Mouse (Mus musculus): Measurements from ENCODE around the gene Vmn2r28. TPM values are rescaled to one million over a fixed set of nuclear protein-coding genes. Genes with fewer than 3 reads are reported as not detected.
"Not testable (repeated sequence)": the region's sequence is repeated elsewhere in the genome, so short reads cannot be mapped to it uniquely, and the experiment has no call there.

Gene Vmn2r28
- not detected in 2 replicates for polyA plus RNA-seq (2016; fragmentation: Nextera tagmentation; extraction: Ambion mirVana)

DNA sequence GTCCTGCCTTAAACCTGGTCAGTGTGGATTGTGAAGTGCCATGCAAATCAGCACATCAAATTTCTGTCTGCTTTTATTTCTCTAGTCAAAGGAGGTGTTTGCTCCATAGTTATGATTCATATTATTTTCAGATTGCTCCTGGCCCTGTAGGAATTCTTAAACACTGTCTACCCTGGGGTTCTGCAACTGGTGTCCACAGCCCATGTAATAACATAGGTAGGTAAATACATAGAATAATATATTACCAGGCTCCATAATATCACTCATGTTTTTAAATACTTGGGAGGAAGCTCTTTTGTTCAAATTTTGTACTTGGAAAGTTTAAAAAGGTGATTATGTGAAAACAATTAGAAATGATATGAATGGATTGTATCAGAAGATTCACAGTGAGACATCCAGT is at the start of gene Vmn2r28:
Gene Vmn2r28 (minus strand): TSS at position 101 of the 400 bp plus-strand sequence.
- not testable (repeated sequence) for H3K4me2 ChIP-seq; H3K4me3 ChIP-seq (replicated peaks); H3K27me3 ChIP-seq; H3K36me3 ChIP-seq (replicated peaks); H3K9me3 ChIP-seq; H3K9ac ChIP-seq; ATAC-seq (ENCODE audit: low FRiP score); H3K27ac ChIP-seq; H3K4me1 ChIP-seq

DNA sequence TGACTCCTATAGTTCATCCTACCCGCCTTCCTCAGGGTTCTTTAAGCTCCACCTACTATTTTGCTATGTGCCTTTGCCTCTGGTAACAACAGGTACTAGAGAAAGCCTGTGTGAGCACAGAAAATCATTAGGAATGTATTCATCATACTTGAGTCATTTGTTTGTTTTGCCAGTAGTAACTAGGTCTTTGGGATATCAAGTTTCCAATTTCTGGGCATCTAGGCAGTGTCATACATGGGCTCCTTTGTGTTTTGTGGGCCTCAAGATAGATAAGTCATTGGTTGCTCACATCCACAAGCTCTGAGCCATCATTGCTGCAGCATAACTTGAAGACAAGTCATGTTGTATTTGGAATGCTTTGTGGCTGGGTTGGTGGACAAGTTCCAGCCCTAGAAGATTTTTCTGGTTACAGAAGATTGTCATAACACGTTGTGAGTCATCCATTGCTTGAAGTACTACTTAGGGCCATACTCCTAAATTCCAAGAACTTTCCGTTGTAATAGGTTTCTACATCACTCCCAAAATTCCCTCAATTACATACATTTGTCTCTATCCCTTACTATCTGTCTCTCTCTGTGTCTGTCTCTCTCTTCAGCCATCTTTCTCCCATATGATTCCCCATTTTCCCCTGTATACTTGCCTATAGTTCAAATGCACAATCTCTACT is 47.1 kb upstream of the Vmn2r28 start:
- WGBS = 62% methylated on average over 3 of the region's 3 CpGs
- not testable (repeated sequence) for ATAC-seq (ENCODE audit: low FRiP score); H3K36me3 ChIP-seq (replicated peaks); H3K4me2 ChIP-seq; H3K4me1 ChIP-seq; H3K27ac ChIP-seq; H3K27me3 ChIP-seq; H3K9ac ChIP-seq; H3K4me3 ChIP-seq (replicated peaks)
- H3K9me3 ChIP-seq = peaks cover 20% of the 10 kb centered on the region

DNA sequence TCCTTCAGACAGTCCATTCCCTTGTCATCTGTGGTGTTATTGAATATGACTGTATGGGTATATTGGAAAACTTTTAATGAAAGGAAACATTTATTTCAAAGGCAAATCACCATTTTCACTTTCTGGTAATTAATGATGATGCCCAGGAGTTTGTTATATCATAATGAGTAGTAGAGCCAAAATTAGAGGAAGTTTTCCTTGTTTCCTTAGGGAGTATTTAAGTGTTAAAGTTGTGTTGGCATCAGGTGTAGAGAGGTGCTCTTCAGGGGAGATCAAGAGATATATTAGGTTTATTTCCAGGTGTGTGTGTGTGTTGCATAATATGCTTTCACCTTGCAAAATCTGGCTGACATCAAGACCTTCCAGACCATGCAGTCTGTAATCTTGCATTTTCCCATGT is 37.1 kb downstream of the Vmn2r28 start, which contains the start of gene Vmn1r59:
Gene Vmn1r59 (minus strand): TSS at position 101 of the 400 bp plus-strand sequence.
- no peaks in the 10 kb centered on the region for H3K27me3 ChIP-seq
- H3K9me3 ChIP-seq = peaks cover 42% of the 10 kb centered on the region
- no peak within 1 kb of the TSS for H3K4me3 ChIP-seq (replicated peaks)
- no peak for ATAC-seq (ENCODE audit: low FRiP score)
- no peak within 1 kb of the TSS for H3K4me2 ChIP-seq
- no peak within 1 kb of the TSS for H3K27ac ChIP-seq
- H3K4me1 ChIP-seq = no peaks in the 10 kb centered on the region
- H3K36me3 ChIP-seq (replicated peaks) = no peaks in the 10 kb centered on the region
- no peak within 1 kb of the TSS for H3K9ac ChIP-seq

DNA sequence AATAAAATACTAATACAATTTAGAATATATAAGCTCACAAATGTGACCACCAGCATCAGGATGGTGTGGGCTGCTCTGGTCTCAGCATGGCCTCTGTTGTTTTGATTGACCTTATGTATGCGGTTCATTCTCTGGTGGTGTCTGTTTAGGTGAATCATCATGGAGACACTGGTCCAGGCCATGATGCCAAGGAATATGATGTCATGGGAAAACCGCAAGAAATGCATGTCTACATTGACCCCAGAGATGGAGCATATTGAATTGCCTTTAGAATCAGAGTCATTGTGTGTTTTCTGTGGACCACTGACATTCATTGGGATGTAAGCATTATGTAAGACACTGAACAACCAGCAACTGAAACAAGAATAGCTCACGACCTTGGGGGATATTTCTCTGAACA is 39.7 kb downstream of the Vmn2r28 start:
- peaks cover 41% of the 10 kb centered on the region for H3K9me3 ChIP-seq

DNA sequence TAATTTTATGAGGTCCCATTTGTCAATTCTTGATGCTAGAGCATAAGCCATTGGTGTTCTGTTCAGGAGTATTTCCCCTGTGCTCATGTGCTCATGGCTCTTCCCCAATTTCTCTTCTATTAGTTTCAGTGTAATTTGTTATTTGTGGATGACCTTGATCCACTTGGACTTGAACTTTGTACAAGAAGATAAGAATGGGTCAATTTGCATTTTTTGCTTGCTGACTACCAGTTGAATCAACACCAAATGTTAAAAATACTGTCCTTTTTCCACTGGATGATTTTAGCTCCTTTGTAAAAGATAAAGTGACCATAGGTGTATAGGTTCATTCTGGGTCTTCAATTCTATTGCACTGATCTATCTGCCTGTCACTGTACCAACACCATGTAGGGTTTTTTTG is 45.1 kb downstream of the Vmn2r28 start:
- H3K4me1 ChIP-seq = no peaks in the 10 kb centered on the region
- no peak overlapping the region for H3K4me3 ChIP-seq (replicated peaks)
- no peak overlapping the region for H3K9ac ChIP-seq
- peaks cover 17% of the 10 kb centered on the region for H3K9me3 ChIP-seq
- H3K4me2 ChIP-seq = no peak overlapping the region
- no peaks in the 10 kb centered on the region for H3K36me3 ChIP-seq (replicated peaks)
- H3K27me3 ChIP-seq = no peaks in the 10 kb centered on the region
- no peak overlapping the region for H3K27ac ChIP-seq
- ATAC-seq (ENCODE audit: low FRiP score) = no peak

More for the DNA sequence above, 39.7 kb downstream of the Vmn2r28 start:
- not testable (repeated sequence) for H3K27me3 ChIP-seq; H3K4me2 ChIP-seq; H3K27ac ChIP-seq; ATAC-seq (ENCODE audit: low FRiP score); H3K36me3 ChIP-seq (replicated peaks); H3K4me3 ChIP-seq (replicated peaks); H3K4me1 ChIP-seq; H3K9ac ChIP-seq
- WGBS = 76% methylated on average over 3 of the region's 3 CpGs

Other genes with a start within 250 kb of the Vmn2r28 start
- not detected in 2 replicates for gene Gm5065, start 143.4 kb downstream of the Vmn2r28 start, polyA plus RNA-seq (2016; fragmentation: Nextera tagmentation; extraction: Ambion mirVana)
- gene Nlrp2, start 142.9 kb downstream of the Vmn2r28 start, polyA plus RNA-seq (2016; fragmentation: Nextera tagmentation; extraction: Ambion mirVana) = not detected in 2 replicates
- not detected in 2 replicates for gene Vmn1r58, start 80.6 kb downstream of the Vmn2r28 start, polyA plus RNA-seq (2016; fragmentation: Nextera tagmentation; extraction: Ambion mirVana)
- gene Vmn1r59, start 37.2 kb downstream of the Vmn2r28 start, polyA plus RNA-seq (2016; fragmentation: Nextera tagmentation; extraction: Ambion mirVana) = not detected in 2 replicates
- gene Vmn1r60, start 53.4 kb upstream of the Vmn2r28 start, polyA plus RNA-seq (2016; fragmentation: Nextera tagmentation; extraction: Ambion mirVana) = not detected in 2 replicates
- gene Vmn1r61, start 119.3 kb upstream of the Vmn2r28 start, polyA plus RNA-seq (2016; fragmentation: Nextera tagmentation; extraction: Ambion mirVana) = not detected in 2 replicates
- gene Vmn1r62, start 179.7 kb upstream of the Vmn2r28 start, polyA plus RNA-seq (2016; fragmentation: Nextera tagmentation; extraction: Ambion mirVana) = not detected in 2 replicates